Mouse (Mus musculus) kidney, embryonic 15.5 days (tissue): ENCODE measurements around the gene E130114P18Rik. TPM values are rescaled to one million over a fixed set of nuclear protein-coding genes. Genes with fewer than 3 reads are reported as not detected.

Experiments used
- ATAC-seq: fragments of 200-750 bp; cut with Nextera tagmentation; replicated peaks from 2 replicates; pipeline ENCODE4 v1.8.0; 2017; ENCODE audit warnings: moderate TSS enrichment; ENCODE audit not compliant: low FRiP score
- H3K27ac ChIP-seq: fragments of 300-500 bp; sonication (generic); 2 replicates; pipeline ENCODE4 v1.5.1; 2015; ENCODE audit warnings: mild to moderate bottlenecking, inconsistent platforms
- H3K27me3 ChIP-seq: fragments of 300-500 bp; sonication (generic); 2 replicates; pipeline ENCODE4 v1.6.1; 2015; ENCODE audit warnings: inconsistent platforms
- H3K36me3 ChIP-seq: fragments of 300-500 bp; sonication (generic); 2 replicates; pipeline ENCODE4 v1.6.1; 2015; ENCODE audit warnings: inconsistent platforms
- H3K4me1 ChIP-seq: fragments of 300-500 bp; sonication (generic); 2 replicates; pipeline ENCODE4 v1.6.1; 2015; ENCODE audit warnings: inconsistent platforms
- H3K4me2 ChIP-seq: fragments of 300-500 bp; sonication (generic); 2 replicates; pipeline ENCODE4 v1.6.1; 2015; ENCODE audit warnings: moderate library complexity, mild to moderate bottlenecking, inconsistent platforms
- H3K4me3 ChIP-seq: fragments of 300-500 bp; sonication (generic); replicated peaks from 2 replicates; pipeline ENCODE4 v1.5.1; 2015; ENCODE audit warnings: mild to moderate bottlenecking, inconsistent platforms
- H3K9ac ChIP-seq: fragments of 300-500 bp; sonication (generic); 2 replicates; pipeline ENCODE4 v1.6.1; 2015; ENCODE audit warnings: mild to moderate bottlenecking, inconsistent platforms
- H3K9me3 ChIP-seq: fragments of 300-500 bp; sonication (generic); replicated peaks from 2 replicates; pipeline ENCODE4 v1.6.1; 2016; ENCODE audit warnings: inconsistent platforms
- WGBS: fragments of 180-500 bp; shearing (Covaris S2); methylation state at CpG from one replicate; pipeline ENCODE4 v1.1.7; 2015; ENCODE audit warnings: mixed read lengths; 5-methylcytosine and 5-hydroxymethylcytosine counted together
- polyA plus RNA-seq: library from polyadenylated mRNA; unstranded; fragments of >200 nt; fragmentation: Nextera tagmentation; extraction: Ambion mirVana; gene quantifications from 2 replicates; pipeline ENCODE4 v1.2.1, GENCODE M21; 2015

Gene E130114P18Rik
- polyA plus RNA-seq, 1 experiment from 2014 or later = 0.51 TPM

DNA sequence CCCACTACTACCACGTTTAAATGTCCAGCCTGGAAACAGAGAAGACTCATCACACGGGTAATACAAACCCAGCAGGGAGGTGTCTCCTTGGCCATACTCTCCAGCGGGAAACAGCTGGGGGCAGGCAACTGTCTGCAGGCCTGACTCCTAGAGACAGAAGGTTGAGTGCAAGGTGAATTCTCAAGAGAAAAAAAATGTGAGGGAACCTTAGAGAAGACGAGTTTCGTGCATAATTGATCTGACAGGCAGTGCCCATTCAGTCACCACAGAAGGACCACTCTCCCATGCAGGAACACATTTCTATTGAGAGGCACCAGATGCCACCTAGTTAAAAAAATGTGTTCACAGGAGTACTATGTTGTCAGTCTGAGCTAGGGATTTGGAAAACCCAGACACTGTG lies 105.4 kb downstream of the E130114P18Rik start:
- no peak overlapping the region for H3K4me3 ChIP-seq
- H3K27ac ChIP-seq = no peak overlapping the region
- H3K27me3 ChIP-seq = no peaks in the 10 kb centered on the region
- H3K4me2 ChIP-seq = no peak overlapping the region
- H3K9me3 ChIP-seq = no peaks in the 10 kb centered on the region
- no peak overlapping the region for H3K9ac ChIP-seq
- H3K36me3 ChIP-seq = no peaks in the 10 kb centered on the region
- peaks cover 10% of the 10 kb centered on the region; the same call in 1 of the 2 replicates for H3K4me1 ChIP-seq
- 43% methylated on average over 5 of the region's 5 CpGs for WGBS
- ATAC-seq = no peak

DNA sequence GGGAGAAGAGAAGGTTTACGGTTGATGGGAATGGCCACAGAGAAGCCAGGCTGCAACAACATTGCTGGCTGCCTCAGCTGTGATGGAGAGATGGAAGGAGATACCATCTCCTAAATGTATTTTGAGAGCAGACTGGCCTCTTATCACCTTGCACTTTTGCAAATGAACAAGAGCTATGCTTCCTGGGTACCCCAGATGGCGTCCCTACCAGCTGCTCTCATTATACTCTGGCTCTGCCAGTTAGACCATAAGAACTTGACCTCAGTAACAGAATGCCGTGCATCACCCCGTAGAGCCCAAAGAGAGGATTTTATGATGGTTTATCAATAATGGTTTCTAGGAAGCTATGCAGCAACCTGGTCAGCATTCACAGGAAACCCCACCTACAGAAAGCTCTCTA lies 106.0 kb downstream of the E130114P18Rik start:
- Histone ChIP-seq H3K4me3 (no peak overlapping the region), H3K4me1 (peaks cover 10% of the 10 kb centered on the region; the same call in 1 of the 2 replicates), H3K9me3 (no peaks in the 10 kb centered on the region), H3K9ac (no peak overlapping the region), H3K27ac (no peak overlapping the region), H3K36me3 (no peaks in the 10 kb centered on the region), H3K27me3 (no peaks in the 10 kb centered on the region), H3K4me2 (no peak overlapping the region)
- 74% methylated on average over 4 of the region's 4 CpGs for WGBS
- no peak for ATAC-seq

DNA sequence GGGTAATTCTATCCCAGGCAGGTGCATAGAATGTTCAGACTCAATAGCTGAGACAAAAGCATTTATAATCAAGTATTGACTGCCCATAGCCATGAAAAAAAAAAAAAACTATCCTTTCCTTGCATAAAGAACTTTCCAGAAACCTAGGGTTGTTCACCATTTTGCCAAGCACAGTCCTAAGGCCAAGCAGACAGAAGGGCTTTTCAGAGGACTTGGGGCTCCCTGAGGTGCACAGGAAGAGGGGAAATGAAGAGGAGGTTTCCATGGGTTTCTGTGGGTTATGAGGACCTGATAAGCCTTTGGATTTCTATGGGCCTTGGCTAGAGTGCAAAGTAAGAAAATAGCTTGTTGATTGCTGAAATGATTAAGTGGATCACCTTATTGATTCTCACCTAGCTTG lies 107.5 kb downstream of the E130114P18Rik start:
- peaks cover 7% of the 10 kb centered on the region; the same call in 1 of the 2 replicates for H3K4me1 ChIP-seq
- H3K9ac ChIP-seq = no peak overlapping the region
- H3K9me3 ChIP-seq = no peaks in the 10 kb centered on the region
- H3K27ac ChIP-seq = no peak overlapping the region
- H3K4me2 ChIP-seq = no peak overlapping the region
- H3K27me3 ChIP-seq = no peaks in the 10 kb centered on the region
- H3K4me3 ChIP-seq = no peak overlapping the region
- ATAC-seq = no peak
- no peaks in the 10 kb centered on the region for H3K36me3 ChIP-seq

- H3K9ac ChIP-seq = no peak overlapping the region
- H3K27me3 ChIP-seq = no peaks in the 10 kb centered on the region
- no peak overlapping the region for H3K27ac ChIP-seq
- ATAC-seq = no peak
- no peak overlapping the region for H3K4me3 ChIP-seq
- no peaks in the 10 kb centered on the region for H3K36me3 ChIP-seq
- peaks cover 7% of the 10 kb centered on the region; the same call in 1 of the 2 replicates for H3K4me1 ChIP-seq
- no peaks in the 10 kb centered on the region for H3K9me3 ChIP-seq
- WGBS = 96% methylated on average over 3 of the region's 3 CpGs
- no peak overlapping the region for H3K4me2 ChIP-seq
These were observed 108.1 kb downstream of the E130114P18Rik start for GRCm38 (mm10) chr4:97669808-97670207.

DNA sequence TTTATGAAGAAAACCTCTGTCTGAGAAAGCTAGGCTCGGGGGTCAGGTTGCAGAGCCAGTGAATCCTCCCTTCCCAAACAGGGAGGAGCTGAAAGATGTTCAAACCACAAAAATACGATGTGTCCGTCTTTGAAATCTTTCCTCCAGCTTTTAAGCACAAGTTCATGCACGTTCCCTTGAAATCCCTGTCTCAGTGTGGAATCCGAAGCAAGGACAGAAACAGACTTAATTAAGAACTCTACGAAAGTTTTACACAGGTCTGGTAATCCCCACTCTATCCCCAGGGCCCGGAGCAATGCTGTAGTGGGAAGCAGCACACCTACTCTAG lies 112.5 kb downstream of the E130114P18Rik start:
- H3K9me3 ChIP-seq = no peaks in the 10 kb centered on the region
- no peak overlapping the region for H3K27ac ChIP-seq
- H3K36me3 ChIP-seq = no peaks in the 10 kb centered on the region
- WGBS = 63% methylated on average over 7 of the region's 7 CpGs
- no peak overlapping the region for H3K4me2 ChIP-seq
- ATAC-seq = no peak
- no peak overlapping the region for H3K4me3 ChIP-seq
- H3K27me3 ChIP-seq = no peaks in the 10 kb centered on the region
- no peaks in the 10 kb centered on the region for H3K4me1 ChIP-seq
- H3K9ac ChIP-seq = no peak overlapping the region

DNA sequence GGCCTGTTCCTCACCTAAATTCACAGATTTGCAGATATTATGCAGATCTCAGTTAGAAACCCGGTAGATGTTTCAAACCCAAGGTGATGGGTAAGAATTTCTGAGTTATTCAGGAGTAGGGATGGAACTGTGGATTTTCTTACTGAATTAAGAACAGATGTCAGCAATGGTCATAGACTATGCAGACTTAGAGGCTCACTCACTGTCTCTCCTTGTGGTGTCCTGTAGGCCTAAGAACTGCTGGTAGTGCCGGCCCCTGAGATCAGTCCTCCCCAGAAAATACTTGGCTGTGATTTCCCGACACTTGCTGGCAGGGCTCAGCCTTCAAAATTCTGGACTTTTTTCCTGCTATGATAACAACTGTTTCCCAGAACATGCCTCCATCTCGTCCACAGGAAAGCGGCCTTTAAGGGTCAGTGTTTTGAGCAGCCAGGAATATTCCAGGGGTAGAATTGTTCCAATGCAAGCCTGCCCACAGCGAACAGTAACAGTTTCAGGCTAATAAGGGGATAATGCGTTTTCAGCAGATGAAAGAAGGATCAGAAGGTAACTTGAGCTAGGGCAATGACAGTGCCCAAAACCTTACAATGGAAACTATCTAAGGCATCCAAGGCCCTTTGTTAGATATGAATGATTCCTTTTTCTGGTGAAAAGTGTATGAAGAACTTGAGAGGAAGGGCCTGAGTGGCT lies 113.0 kb downstream of the E130114P18Rik start:
- 52% methylated on average over 7 of the region's 7 CpGs for WGBS
- no peak overlapping the region for H3K27ac ChIP-seq
- H3K27me3 ChIP-seq = no peaks in the 10 kb centered on the region
- H3K9ac ChIP-seq = no peak overlapping the region
- H3K4me2 ChIP-seq = no peak overlapping the region
- no peaks in the 10 kb centered on the region for H3K4me1 ChIP-seq
- no peak overlapping the region for H3K4me3 ChIP-seq
- ATAC-seq = no peak
- H3K9me3 ChIP-seq = no peaks in the 10 kb centered on the region
- H3K36me3 ChIP-seq = no peaks in the 10 kb centered on the region

- no peak for ATAC-seq
- WGBS = 81% methylated on average over 6 of the region's 6 CpGs
- Histone ChIP-seq H3K4me1 (no peaks in the 10 kb centered on the region), H3K27ac (no peak overlapping the region), H3K36me3 (no peaks in the 10 kb centered on the region), H3K9me3 (no peaks in the 10 kb centered on the region), H3K4me3 (no peak overlapping the region), H3K27me3 (no peaks in the 10 kb centered on the region), H3K4me2 (no peak overlapping the region), H3K9ac (no peak overlapping the region)
These were observed 114.0 kb downstream of the E130114P18Rik start for GRCm38 (mm10) chr4:97663922-97664321.

DNA sequence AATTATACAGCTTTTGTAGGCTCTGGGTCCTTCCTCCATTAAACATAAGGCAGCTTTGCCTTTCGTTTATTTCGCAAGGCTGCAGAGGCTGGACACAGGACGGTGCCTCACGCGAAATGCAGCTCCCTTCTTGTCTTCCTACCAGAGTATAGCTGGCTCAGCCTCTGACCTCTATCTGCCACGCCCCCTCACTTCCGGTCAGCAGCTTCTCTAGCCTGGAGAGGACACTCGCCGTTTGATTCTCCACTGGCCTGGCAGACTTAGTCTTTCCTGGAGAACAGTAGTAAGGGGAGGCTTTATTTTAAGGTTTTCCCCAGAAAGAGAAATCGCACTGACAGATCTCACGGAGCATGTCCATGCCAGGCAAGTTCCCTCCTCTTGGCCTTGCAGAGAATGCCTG lies 115.0 kb downstream of the E130114P18Rik start:
- 50% methylated on average over 11 of the region's 11 CpGs for WGBS

DNA sequence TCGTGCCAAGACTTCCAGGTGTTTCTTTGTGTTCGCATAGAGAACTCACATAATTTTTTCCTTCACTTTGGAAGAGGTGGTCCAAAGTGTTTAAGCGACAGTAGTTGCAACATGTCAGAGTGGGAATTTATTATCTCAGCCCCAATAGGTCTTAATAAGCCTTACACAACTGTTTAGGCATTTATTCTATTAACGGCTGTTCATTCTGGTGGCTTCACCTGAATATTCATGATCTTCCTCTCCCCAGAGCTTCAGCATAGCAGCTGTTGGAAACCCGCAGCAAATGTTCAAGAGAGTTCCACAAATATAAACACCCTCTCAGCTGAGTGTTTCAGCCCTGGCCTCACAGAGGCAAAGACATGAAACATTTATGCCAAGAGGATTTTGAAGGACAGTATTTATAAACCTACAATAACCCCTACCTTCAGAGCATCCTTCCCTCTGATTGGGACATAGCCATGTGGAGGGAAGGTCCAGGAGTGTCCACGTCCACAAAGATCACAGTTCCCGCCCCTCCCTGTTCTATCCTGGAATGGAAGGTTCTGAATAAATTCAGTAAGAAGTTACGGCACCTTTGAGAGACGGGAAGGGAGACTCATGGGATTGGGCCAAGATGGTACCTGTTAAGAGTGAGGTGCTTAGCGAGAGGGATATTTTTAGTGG lies 116.1 kb downstream of the E130114P18Rik start:
- 82% methylated on average over 10 of the region's 10 CpGs for WGBS
- no peaks in the 10 kb centered on the region for H3K9me3 ChIP-seq

More for the DNA sequence above, 115.0 kb downstream of the E130114P18Rik start:
- no peak overlapping the region for H3K4me2 ChIP-seq
- H3K27ac ChIP-seq = no peak overlapping the region
- H3K4me3 ChIP-seq = no peak overlapping the region
- H3K4me1 ChIP-seq = 0 out of 2 replicates have a peak, but pooled peaks cover 2% of the 10 kb centered on the region
- no peaks in the 10 kb centered on the region for H3K36me3 ChIP-seq
- no peaks in the 10 kb centered on the region for H3K27me3 ChIP-seq
- ATAC-seq = 0 out of 2 replicates have a peak, but pooled peaks have one; percentile 56
- H3K9me3 ChIP-seq = no peaks in the 10 kb centered on the region
- H3K9ac ChIP-seq = no peak overlapping the region

DNA sequence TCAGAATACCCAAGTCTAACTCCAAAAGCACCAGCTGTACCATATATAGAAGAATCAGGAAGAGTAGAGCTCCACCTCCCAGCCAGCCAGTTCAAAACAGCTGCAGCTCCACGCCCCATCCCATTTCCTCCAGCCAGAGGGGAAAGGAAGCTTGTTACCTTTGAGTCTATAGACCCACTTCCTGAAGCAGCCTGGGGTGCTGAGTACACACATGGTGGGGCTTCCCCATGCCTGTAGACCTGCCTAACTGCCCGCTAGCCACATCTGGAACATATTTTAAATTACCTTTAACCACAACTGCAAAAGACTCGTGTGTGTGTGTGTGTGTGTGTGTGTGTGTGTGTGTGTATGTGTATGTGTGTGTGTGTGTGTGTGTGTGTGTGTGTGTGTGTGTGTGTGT lies 120.3 kb downstream of the E130114P18Rik start:
- no peaks in the 10 kb centered on the region for H3K27me3 ChIP-seq
- no peaks in the 10 kb centered on the region for H3K36me3 ChIP-seq
- H3K4me2 ChIP-seq = no peak overlapping the region
- no peak overlapping the region for H3K4me3 ChIP-seq
- 0 out of 2 replicates have a peak, but pooled peaks cover 4% of the 10 kb centered on the region for H3K4me1 ChIP-seq
- H3K27ac ChIP-seq = no peak overlapping the region
- no peaks in the 10 kb centered on the region for H3K9me3 ChIP-seq
- 60% methylated on average over 3 of the region's 3 CpGs for WGBS
- no peak overlapping the region for H3K9ac ChIP-seq
- ATAC-seq = 0 out of 2 replicates have a peak, but pooled peaks have one; percentile 33

More for the DNA sequence above, 116.1 kb downstream of the E130114P18Rik start:
- H3K9ac ChIP-seq = no peak overlapping the region
- no peaks in the 10 kb centered on the region for H3K27me3 ChIP-seq
- H3K4me3 ChIP-seq = no peak overlapping the region
- H3K4me1 ChIP-seq = 0 out of 2 replicates have a peak, but pooled peaks cover 4% of the 10 kb centered on the region
- no peak overlapping the region for H3K27ac ChIP-seq
- no peak overlapping the region for H3K4me2 ChIP-seq
- H3K36me3 ChIP-seq = no peaks in the 10 kb centered on the region
- ATAC-seq = no peak

- WGBS = 81% methylated on average over 5 of the region's 5 CpGs
- no peak for ATAC-seq
These were observed 128.3 kb downstream of the E130114P18Rik start for GRCm38 (mm10) chr4:97649626-97650015.

DNA sequence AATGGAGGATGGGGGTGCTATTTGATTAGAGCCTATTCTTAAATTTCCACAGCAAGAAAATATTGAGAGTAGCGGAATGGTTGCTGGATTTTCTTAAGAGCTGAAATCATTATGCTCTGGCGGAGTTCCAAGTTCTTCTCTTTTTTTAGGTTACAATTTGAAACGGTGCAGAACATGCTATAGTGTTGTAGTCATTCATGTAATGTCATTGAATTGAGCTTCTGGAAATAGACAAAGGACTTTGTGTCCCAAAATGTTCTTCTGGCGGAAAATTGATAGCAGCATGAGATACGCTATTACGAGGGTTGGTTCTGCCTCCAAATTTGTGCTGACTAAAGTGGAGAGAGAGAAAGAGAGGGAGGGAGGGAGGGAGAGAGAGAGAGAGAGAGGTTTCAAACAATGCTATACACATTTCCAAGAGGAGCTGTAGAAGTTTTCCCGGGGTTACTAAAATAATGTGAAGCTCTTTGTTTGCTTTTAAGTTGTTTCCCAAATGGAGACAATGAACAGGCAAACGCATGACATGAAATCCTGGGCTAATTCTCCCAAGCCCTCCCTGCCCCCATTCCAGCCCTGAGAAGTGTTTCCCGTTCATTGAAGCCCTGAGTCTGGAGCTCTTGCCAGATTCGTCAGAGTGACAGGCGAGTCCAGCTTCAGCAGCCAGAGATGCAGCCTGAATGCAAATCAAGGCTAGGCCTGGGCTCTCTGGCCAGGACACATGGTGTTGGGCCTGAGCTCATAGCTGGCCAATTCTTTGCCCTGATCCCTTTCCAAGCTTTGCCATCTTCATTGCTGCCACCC lies 128.9 kb downstream of the E130114P18Rik start:
- H3K36me3 ChIP-seq = no peaks in the 10 kb centered on the region
- no peak overlapping the region for H3K9ac ChIP-seq
- H3K4me2 ChIP-seq = no peak overlapping the region
- ATAC-seq = no peak
- WGBS = 46% methylated on average over 11 of the region's 11 CpGs
- H3K27me3 ChIP-seq = no peaks in the 10 kb centered on the region
- no peaks in the 10 kb centered on the region for H3K9me3 ChIP-seq
- H3K27ac ChIP-seq = no peak overlapping the region
- no peak overlapping the region for H3K4me3 ChIP-seq
- peaks cover 15% of the 10 kb centered on the region for H3K4me1 ChIP-seq

More at GRCm38 (mm10) chr4:97649626-97650015, 128.3 kb downstream of the E130114P18Rik start:
- Histone ChIP-seq H3K36me3 (no peaks in the 10 kb centered on the region), H3K9ac (no peak overlapping the region), H3K4me3 (no peak overlapping the region), H3K27ac (no peak overlapping the region), H3K9me3 (no peaks in the 10 kb centered on the region), H3K4me1 (peaks cover 15% of the 10 kb centered on the region), H3K27me3 (no peaks in the 10 kb centered on the region), H3K4me2 (no peak overlapping the region)
